Mouse (Mus musculus) heart, adult 2 months (tissue): ENCODE results near the gene Dcaf6.

Source experiments
- CTCF ChIP-seq: fragments of 200-600 bp; IDR thresholded peaks from 2 replicates; pipeline ENCODE4 v1.8.1; 2022; ENCODE audit warnings: antibody characterized with exemption, mild to moderate bottlenecking, moderate library complexity
- POLR2A ChIP-seq: fragments of 200-500 bp; IDR thresholded peaks from 2 replicates; pipeline ENCODE4 v1.6.1; 2011; ENCODE audit warnings: mild to moderate bottlenecking, low read depth, low read length, control low read depth; ENCODE audit not compliant: insufficient read depth

- TF ChIP-seq CTCF (no peak), POLR2A (no peak)
Observed at GRCm38 (mm10) chr1:165468971-165469370, 8.7 kb upstream of the Dcaf6 start.
